Mouse (Mus musculus) megakaryocyte, embryonic 14.5 days (primary cell): Measurements from ENCODE around the gene Sord.

Experiments used
- FLI1 ChIP-seq: IDR thresholded peaks from 2 replicates; pipeline ENCODE4 v1.6.1; 2012; ENCODE audit warnings: low read length, inconsistent platforms, mixed read lengths
- GATA1 ChIP-seq: IDR thresholded peaks from 3 replicates; pipeline ENCODE4 v1.6.1; 2012; ENCODE audit warnings: mixed read lengths, low read length, inconsistent platforms, borderline replicate concordance

GRCm38 (mm10) chr2:122298596-122299490, 64.3 kb downstream of the Sord start, which contains the start of gene Duoxa2:
- TF ChIP-seq GATA1 = no peak
- no peak for TF ChIP-seq FLI1
